Mouse (Mus musculus) heart, adult 9 months (tissue): ENCODE measurements at regions not wholly inside any gene's neighbourhood (a gene's known extent, or its start where the extent isn't known, plus 50 kb on each side); places are given as distances from the start of the nearest gene placed in this dataset.
A peak's percentile ranks its signal among the peaks of the same experiment; 100 is the strongest.

Source experiments
- DNase-seq, 2 experiments: peaks; one replicate each; pipeline ENCODE4 v3.0.0; 2022; ENCODE audit warnings: low spot score in 2 of 2

DNA sequence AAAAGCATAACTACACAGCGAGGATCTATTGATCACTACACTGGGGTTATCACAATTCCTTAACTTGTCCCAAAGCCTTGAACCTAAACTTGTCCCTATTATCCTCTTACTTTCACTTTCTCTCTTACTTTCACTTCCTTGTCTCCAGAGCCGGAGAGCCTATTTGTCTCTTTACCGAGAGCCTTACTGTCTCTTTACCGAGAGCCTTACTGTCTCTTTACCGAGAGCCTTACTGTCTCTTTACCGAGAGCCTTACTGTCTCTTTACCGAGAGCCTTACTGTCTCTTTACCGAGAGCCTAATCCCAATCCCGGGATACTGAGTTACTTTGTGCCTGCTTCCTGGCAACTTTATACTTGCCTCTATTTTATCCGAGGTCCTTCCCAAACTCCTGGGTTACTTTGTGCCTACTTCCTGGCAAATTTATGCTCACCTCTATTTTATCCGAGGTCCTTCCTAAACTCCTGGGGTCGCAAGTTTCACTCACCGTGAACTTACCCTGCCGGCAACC, 335.3 kb upstream of the Ccng1 start:
- peak; percentile 31 to 55 for DNase-seq

- DNase-seq: no peak
Measured at GRCm38 (mm10) chr11:41063570-41063969, 308.5 kb upstream of the Ccng1 start.

GRCm38 (mm10) chr11:41057796-41058195, 302.7 kb upstream of the Ccng1 start:
- no peak for DNase-seq

GRCm38 (mm10) chr11:41030018-41030417, 274.9 kb upstream of the Ccng1 start:
- no peak for DNase-seq

GRCm38 (mm10) chr11:41010096-41010495, 255.0 kb upstream of the Ccng1 start:
- DNase-seq: no peak

DNA sequence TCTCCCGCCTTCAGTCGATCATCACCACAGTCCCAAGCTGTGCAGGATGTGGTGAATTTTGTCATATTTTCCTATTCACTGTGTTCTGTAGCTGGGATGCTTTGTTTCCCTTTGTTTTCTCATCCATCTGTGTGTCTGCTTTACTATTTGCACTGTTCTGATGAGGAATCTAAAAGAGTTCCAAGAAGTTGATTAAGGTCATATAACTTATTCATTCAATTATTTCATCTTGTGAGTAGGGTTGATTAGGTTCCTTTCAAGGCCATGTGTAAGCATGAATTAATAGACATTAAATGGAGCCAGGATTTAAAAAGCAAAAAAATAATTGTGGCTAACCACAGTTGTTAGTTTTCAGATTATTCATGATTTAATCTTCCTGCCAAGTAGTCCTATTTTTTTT, 217.7 kb upstream of the Ccng1 start:
- no peak for DNase-seq

- DNase-seq: no peak
Measured at GRCm38 (mm10) chr11:40927168-40927567, 172.1 kb upstream of the Ccng1 start.

- DNase-seq: no peak
Measured at GRCm38 (mm10) chr11:40891485-40891884, 136.4 kb upstream of the Ccng1 start.

- DNase-seq: no peak
Measured at GRCm38 (mm10) chr11:40884509-40884908, 129.4 kb upstream of the Ccng1 start.

GRCm38 (mm10) chr11:40879589-40879988, 124.5 kb upstream of the Ccng1 start:
- no peak for DNase-seq

GRCm38 (mm10) chr11:40873002-40873401, 117.9 kb upstream of the Ccng1 start:
- no peak for DNase-seq

DNA sequence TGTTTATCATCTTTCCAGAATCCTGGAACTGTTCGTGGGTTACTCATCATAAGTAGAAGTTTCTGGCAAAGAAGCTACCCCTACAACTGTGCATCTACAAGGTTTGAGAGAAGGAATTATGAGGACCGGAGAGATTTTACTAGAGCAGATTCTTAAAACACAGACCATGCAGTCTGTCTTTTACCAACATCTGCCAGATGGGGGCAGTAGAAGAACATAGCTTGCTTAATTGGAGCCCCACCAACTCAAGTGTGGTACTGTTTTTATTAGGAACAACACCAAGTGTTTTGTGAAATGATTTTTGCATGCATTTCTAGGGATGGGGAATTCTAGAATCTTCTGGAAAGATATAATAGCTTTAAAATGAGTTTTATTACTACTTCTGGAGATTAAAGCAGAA, 110.6 kb upstream of the Ccng1 start:
- DNase-seq: peak in 1 of 2 experiments; percentile 39

DNA sequence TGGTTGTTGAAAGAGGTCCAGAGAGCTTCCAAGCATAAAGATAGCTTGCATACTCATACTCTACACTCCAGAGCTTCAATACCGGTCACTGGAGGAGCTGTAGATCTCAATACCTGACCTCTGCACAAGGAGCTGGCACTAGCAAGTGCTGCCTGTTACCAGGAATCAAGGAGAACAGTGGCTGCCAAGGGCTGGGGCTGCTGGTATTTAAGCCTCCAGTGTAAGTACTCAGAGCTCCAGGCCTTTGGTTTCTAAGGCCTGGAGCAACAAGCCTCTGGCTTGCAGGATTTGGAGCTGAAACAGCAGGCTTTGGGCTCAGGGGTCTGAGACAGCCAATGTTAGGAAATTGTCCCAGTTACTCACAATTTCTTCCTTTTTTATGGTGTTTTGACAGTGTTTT, 96.2 kb upstream of the Ccng1 start:
- peak; percentile 26 to 29 for DNase-seq

- peak; percentile 67 to 69 for DNase-seq
Measured at GRCm38 (mm10) chr11:40850652-40851092, 95.6 kb upstream of the Ccng1 start.

GRCm38 (mm10) chr11:40846586-40846985, 91.5 kb upstream of the Ccng1 start:
- no peak for DNase-seq

- peak in 1 of 2 experiments; percentile 12 for DNase-seq
Measured at GRCm38 (mm10) chr11:40835393-40835792, 80.3 kb upstream of the Ccng1 start.
